In genomic region chr4:117410049-117410410, GRCm38 (mm10) we compare ENCODE assay signal across 18 mouse cellular contexts.
DNase-seq lines count a peak whose midpoint lies in the region; ATAC-seq lines count a peak whose summit lies in the region.
"Had no signal": no experiment of that assay in that cellular context is flagged by ENCODE, and none has a peak within 500 bp of the region (broad histone marks: within the 10 kb centered on the region; RNA-seq: fewer than 3 reads in every experiment).

No protein-coding gene starts in this region.

- no peaks in the 10 kb centered on the region for H3K36me3 ChIP-seq in heart, embryonic 10.5 days
- H3K36me3 ChIP-seq in midbrain, embryonic 11.5 days (ENCODE audit: control insufficient read depth, insufficient read depth, low read length) = no peaks in the 10 kb centered on the region
- H3K36me3 ChIP-seq in midbrain, embryonic 15.5 days (replicated peaks) = no peaks in the 10 kb centered on the region
- H3K36me3 ChIP-seq in hindbrain, embryonic 12.5 days = no peaks in the 10 kb centered on the region
- H3K36me3 ChIP-seq in limb, embryonic 13.5 days = no peaks in the 10 kb centered on the region
- H3K36me3 ChIP-seq: heart, embryonic 15.5 days; kidney, embryonic 15.5 days; liver, embryonic 12.5 days; neural tube, embryonic 13.5 days had no signal

- peak overlapping the region; percentile 22; the same call in 1 of the 2 replicates for H3K4me2 ChIP-seq in midbrain, embryonic 11.5 days
- no peak overlapping the region for H3K4me2 ChIP-seq in midbrain, embryonic 15.5 days
- 0 out of 2 replicates have a peak overlapping the region, but pooled peaks have one; percentile 3 for H3K4me2 ChIP-seq in hindbrain, embryonic 12.5 days (replicated peaks)
- 0 out of 2 replicates have a peak overlapping the region, but pooled peaks have one; percentile 2 for H3K4me2 ChIP-seq in limb, embryonic 13.5 days (replicated peaks)
- H3K4me2 ChIP-seq: heart, embryonic 15.5 days; kidney, embryonic 15.5 days; liver, embryonic 12.5 days; lung, embryonic 14.5 days; neural tube, embryonic 13.5 days had no signal

- DNase-seq in heart, embryonic 10.5 days (ENCODE audit: low spot score) = no peak
- DNase-seq in heart, postnatal 36 days = no peak
- peak; percentile 96 for DNase-seq in midbrain, embryonic 11.5 days (ENCODE audit: low spot score, missing footprints)
- no peak for DNase-seq in thymus, postnatal 25 days
- DNase-seq: adrenal gland, postnatal 14 days; gastrocnemius, postnatal 14 days; heart, adult 2 months; lung, embryonic 14.5 days; lung, postnatal 36 days; thymus, postnatal 14 days had no signal

- ATAC-seq in midbrain, embryonic 11.5 days (ENCODE audit: low FRiP score) = no peak
- no peak for ATAC-seq in midbrain, embryonic 15.5 days (replicated peaks)
- ATAC-seq in hindbrain, embryonic 12.5 days (ENCODE audit: low FRiP score) = no peak
- ATAC-seq in limb, embryonic 13.5 days (ENCODE audit: low FRiP score, low read depth) = no peak
- ATAC-seq: intestine, postnatal 0 days; liver, embryonic 12.5 days had no signal

- H3K4me1 ChIP-seq in heart, embryonic 10.5 days = peaks cover 39% of the 10 kb centered on the region
- H3K4me1 ChIP-seq in midbrain, embryonic 11.5 days (ENCODE audit: control insufficient read depth, insufficient read depth, low read length) = peaks cover 72% of the 10 kb centered on the region
- H3K4me1 ChIP-seq in midbrain, embryonic 15.5 days = peaks cover 25% of the 10 kb centered on the region
- H3K4me1 ChIP-seq in hindbrain, embryonic 12.5 days = peaks cover 54% of the 10 kb centered on the region
- H3K4me1 ChIP-seq in limb, embryonic 13.5 days = peaks cover 61% of the 10 kb centered on the region

- peak overlapping the region; percentile 73 for H3K27ac ChIP-seq in heart, embryonic 10.5 days
- H3K27ac ChIP-seq in midbrain, embryonic 11.5 days (ENCODE audit: low read depth, low read length) = peak overlapping the region; percentile 58
- H3K27ac ChIP-seq in midbrain, embryonic 15.5 days = no peak overlapping the region
- H3K27ac ChIP-seq in hindbrain, embryonic 12.5 days = peak overlapping the region; percentile 52
- H3K27ac ChIP-seq in limb, embryonic 13.5 days = no peak overlapping the region
- H3K27ac ChIP-seq: heart, adult 2 months; heart, embryonic 15.5 days; kidney, embryonic 15.5 days; liver, embryonic 12.5 days; neural tube, embryonic 13.5 days had no signal

- H3K9ac ChIP-seq in midbrain, embryonic 11.5 days (ENCODE audit: low read length) = no peak overlapping the region
- H3K9ac ChIP-seq in midbrain, embryonic 15.5 days = no peak overlapping the region
- no peak overlapping the region for H3K9ac ChIP-seq in hindbrain, embryonic 12.5 days
- no peak overlapping the region for H3K9ac ChIP-seq in limb, embryonic 13.5 days
- H3K9ac ChIP-seq: heart, embryonic 15.5 days; kidney, embryonic 15.5 days; liver, embryonic 12.5 days; lung, embryonic 14.5 days; neural tube, embryonic 13.5 days had no signal

- WGBS in heart, embryonic 10.5 days = 30% methylated on average over 3 of the region's 3 CpGs
- 5% methylated on average over 3 of the region's 3 CpGs for WGBS in midbrain, embryonic 11.5 days
- 8% methylated on average over 3 of the region's 3 CpGs for WGBS in midbrain, embryonic 15.5 days
- WGBS in hindbrain, embryonic 12.5 days = 7% methylated on average over 3 of the region's 3 CpGs
- WGBS in limb, embryonic 13.5 days = 25% methylated on average over 3 of the region's 3 CpGs

- no peaks in the 10 kb centered on the region for H3K9me3 ChIP-seq in heart, embryonic 10.5 days
- H3K9me3 ChIP-seq in midbrain, embryonic 11.5 days (ENCODE audit: control insufficient read depth, low read length) = no peaks in the 10 kb centered on the region
- no peaks in the 10 kb centered on the region for H3K9me3 ChIP-seq in midbrain, embryonic 15.5 days
- no peaks in the 10 kb centered on the region for H3K9me3 ChIP-seq in hindbrain, embryonic 12.5 days (replicated peaks)
- H3K9me3 ChIP-seq in limb, embryonic 13.5 days = no peaks in the 10 kb centered on the region
- H3K9me3 ChIP-seq: heart, embryonic 15.5 days; kidney, embryonic 15.5 days; liver, embryonic 12.5 days; neural tube, embryonic 13.5 days had no signal

- intact Hi-C loops in heart, postnatal 36 days (cut with DNase I) = no loop called here

- H3K4me3 ChIP-seq in heart, embryonic 10.5 days = 0 out of 2 replicates have a peak overlapping the region, but pooled peaks have one; percentile 27
- no peak overlapping the region for H3K4me3 ChIP-seq in midbrain, embryonic 11.5 days (ENCODE audit: low read depth, low read length)
- H3K4me3 ChIP-seq in midbrain, embryonic 15.5 days = no peak overlapping the region
- H3K4me3 ChIP-seq in hindbrain, embryonic 12.5 days = no peak overlapping the region
- H3K4me3 ChIP-seq in limb, embryonic 13.5 days = no peak overlapping the region
- H3K4me3 ChIP-seq: heart, adult 2 months; heart, embryonic 15.5 days; kidney, embryonic 15.5 days; liver, embryonic 12.5 days; neural tube, embryonic 13.5 days had no signal

- H3K27me3 ChIP-seq in heart, embryonic 10.5 days (ENCODE audit: insufficient read depth, poor library complexity, severe bottlenecking) = peaks cover 22% of the 10 kb centered on the region
- peaks cover 63% of the 10 kb centered on the region for H3K27me3 ChIP-seq in midbrain, embryonic 11.5 days (ENCODE audit: control insufficient read depth, insufficient read depth, low read length)
- peaks cover 55% of the 10 kb centered on the region for H3K27me3 ChIP-seq in midbrain, embryonic 15.5 days (replicated peaks)
- H3K27me3 ChIP-seq in hindbrain, embryonic 12.5 days = peaks cover 96% of the 10 kb centered on the region
- no peaks in the 10 kb centered on the region for H3K27me3 ChIP-seq in limb, embryonic 13.5 days

Comparison
In these comparisons a context has a peak if more than half of its experiments do, and no peak if none do; other contexts are left out.
1. H3K27ac ChIP-seq: peak in heart, embryonic 10.5 days (single experiment), midbrain, embryonic 11.5 days (single experiment) and hindbrain, embryonic 12.5 days (single experiment); none in midbrain, embryonic 15.5 days (single experiment) and limb, embryonic 13.5 days (single experiment).